Mouse (Mus musculus) small intestine, adult 2 months (tissue): ENCODE measurements at regions not wholly inside any gene's neighbourhood (a gene's known extent, or its start where the extent isn't known, plus 50 kb on each side); places are given as distances from the start of the nearest gene placed in this dataset.

Experiments
- H3K27ac ChIP-seq: fragments of 200-500 bp; 2 replicates; pipeline ENCODE4 v1.5.1; 2012; ENCODE audit warnings: low read depth, low read length, control low read depth, inconsistent platforms; ENCODE audit not compliant: insufficient read depth
- H3K27me3 ChIP-seq: fragments of 200-500 bp; 2 replicates; pipeline ENCODE4 v1.6.1; 2012; ENCODE audit warnings: mild to moderate bottlenecking, moderate library complexity, low read length, inconsistent platforms; ENCODE audit not compliant: control insufficient read depth, insufficient read depth
- H3K36me3 ChIP-seq: fragments of 200-500 bp; 2 replicates; pipeline ENCODE4 v1.6.1; 2012; ENCODE audit warnings: mild to moderate bottlenecking, low read length, control low read depth, inconsistent platforms; ENCODE audit not compliant: control insufficient read depth, insufficient read depth
- H3K4me1 ChIP-seq: fragments of 200-500 bp; 2 replicates; pipeline ENCODE4 v1.6.1; 2012; ENCODE audit warnings: low read length, inconsistent platforms, mixed read lengths; ENCODE audit not compliant: control insufficient read depth, insufficient read depth, insufficient read length
- H3K4me3 ChIP-seq: fragments of 200-500 bp; 2 replicates; pipeline ENCODE4 v1.5.1; 2012; ENCODE audit warnings: low read depth, mild to moderate bottlenecking, control low read depth, inconsistent platforms, low read length, moderate library complexity
- CTCF ChIP-seq: fragments of 200-500 bp; IDR thresholded peaks from 2 replicates; pipeline ENCODE4 v1.5.1; 2012; ENCODE audit warnings: low read depth, mild to moderate bottlenecking, control low read depth, inconsistent platforms, low read length, moderate library complexity, mixed read lengths; ENCODE audit not compliant: insufficient replicate concordance, insufficient read length; ENCODE audit errors: extremely low read depth
- POLR2A ChIP-seq: fragments of 200-500 bp; IDR thresholded peaks from 2 replicates; pipeline ENCODE4 v1.6.1; 2012; ENCODE audit warnings: low read depth, mild to moderate bottlenecking, control low read depth, inconsistent platforms, low read length, moderate library complexity
- WGBS: fragments of 180-500 bp; shearing (Covaris S2); methylation state at CpG from one replicate; pipeline ENCODE4 v1.1.7; 2018; 5-methylcytosine and 5-hydroxymethylcytosine counted together

DNA sequence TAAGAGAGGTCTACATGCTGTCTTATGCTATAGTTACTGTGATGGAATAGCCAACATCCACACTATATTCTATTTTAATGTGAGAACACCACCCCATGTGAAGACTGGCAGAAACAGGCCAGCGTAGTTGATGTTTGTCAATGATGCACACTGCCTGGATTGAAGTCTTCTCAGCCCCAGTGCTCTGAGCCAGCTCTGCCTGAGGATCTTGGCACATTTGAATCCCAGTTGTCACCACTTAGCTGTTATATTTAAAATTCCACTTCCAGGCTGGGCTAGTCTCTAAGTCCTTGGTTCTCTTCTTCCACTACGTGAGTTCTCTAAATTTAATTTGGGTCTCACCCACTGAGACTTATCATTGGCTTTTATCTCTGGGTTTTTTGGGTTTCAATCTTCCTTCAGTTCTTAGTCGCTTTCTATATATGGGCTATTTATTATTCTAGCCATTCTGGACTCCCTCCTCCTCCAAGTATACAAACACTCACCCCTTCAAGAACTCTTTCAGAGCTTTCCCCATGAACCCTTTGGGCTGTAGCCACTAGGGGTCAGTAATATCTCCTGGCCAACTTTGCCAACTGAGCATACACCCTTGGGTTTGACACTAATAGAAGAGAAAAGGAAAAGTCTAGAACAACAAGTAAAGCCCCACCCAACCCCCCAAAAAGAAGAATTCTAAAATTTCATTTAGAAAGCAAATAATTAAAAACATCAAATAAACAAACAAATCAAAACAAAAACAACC lies 110.0 kb downstream of the Cog6 start:
- Histone ChIP-seq H3K27me3 (no peaks in the 10 kb centered on the region), H3K4me1 (no peaks in the 10 kb centered on the region), H3K27ac (no peak overlapping the region), H3K4me3 (no peak overlapping the region), H3K36me3 (no peaks in the 10 kb centered on the region)
- TF ChIP-seq CTCF = no peak
- WGBS = 89% methylated on average over 3 of the region's 3 CpGs

GRCm38 (mm10) chr3:52904028-52904427 lies 113.0 kb downstream of the Cog6 start:
- TF ChIP-seq POLR2A = no peak
- 36% methylated on average over 3 of the region's 3 CpGs for WGBS
- Histone ChIP-seq H3K4me3 (no peak overlapping the region), H3K27me3 (no peaks in the 10 kb centered on the region), H3K36me3 (no peaks in the 10 kb centered on the region), H3K4me1 (no peaks in the 10 kb centered on the region), H3K27ac (no peak overlapping the region)

DNA sequence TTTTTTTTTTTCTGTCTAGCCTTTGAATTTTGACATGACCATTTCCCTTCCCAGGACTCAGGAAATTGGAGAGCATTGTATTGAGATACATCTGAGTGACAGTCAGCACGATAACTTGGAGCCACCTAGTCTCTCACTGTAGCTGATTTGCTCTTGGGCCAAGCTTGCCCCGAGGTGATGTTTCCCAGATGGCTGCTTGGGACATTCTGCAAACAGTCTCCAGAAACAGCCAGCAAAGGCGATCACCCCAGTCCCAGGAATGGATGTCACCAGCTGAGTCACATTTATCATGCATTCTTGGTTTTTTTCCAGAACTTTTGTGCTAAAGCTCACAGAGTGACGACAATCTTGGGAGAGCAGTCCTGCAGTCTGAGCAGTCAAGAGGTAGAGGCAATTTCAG lies 119.4 kb downstream of the Cog6 start:
- H3K4me1 ChIP-seq = no peaks in the 10 kb centered on the region
- WGBS = 60% methylated on average over 4 of the region's 4 CpGs
- H3K27me3 ChIP-seq = no peaks in the 10 kb centered on the region
- no peak overlapping the region for H3K27ac ChIP-seq
- no peak for TF ChIP-seq POLR2A
- no peak for TF ChIP-seq CTCF
- H3K36me3 ChIP-seq = no peaks in the 10 kb centered on the region
- no peak overlapping the region for H3K4me3 ChIP-seq

DNA sequence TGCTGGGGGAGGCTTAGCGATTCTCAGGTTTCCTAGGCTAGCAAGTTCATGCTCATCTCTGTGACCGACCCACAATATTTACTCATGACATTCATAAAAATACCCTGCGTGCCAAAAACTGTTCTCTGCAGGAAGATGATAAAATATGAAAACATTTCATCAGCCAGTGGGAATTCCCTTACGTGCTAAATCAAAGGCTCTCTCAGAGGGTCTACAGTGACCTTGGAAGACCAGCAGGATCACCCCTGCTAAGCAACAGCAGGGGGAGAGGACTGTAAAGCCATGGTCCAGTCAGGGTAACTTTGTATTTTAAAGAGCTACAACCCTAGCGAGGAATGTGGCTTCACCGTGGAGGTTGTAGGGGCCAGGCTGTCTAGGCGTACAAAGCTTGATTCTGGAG lies 120.6 kb downstream of the Cog6 start:
- 70% methylated on average over 7 of the region's 7 CpGs for WGBS
- no peaks in the 10 kb centered on the region for H3K27me3 ChIP-seq
- no peak overlapping the region for H3K4me3 ChIP-seq
- H3K27ac ChIP-seq = no peak overlapping the region
- H3K36me3 ChIP-seq = no peaks in the 10 kb centered on the region
- H3K4me1 ChIP-seq = no peaks in the 10 kb centered on the region
- no peak for TF ChIP-seq POLR2A
- no peak for TF ChIP-seq CTCF

DNA sequence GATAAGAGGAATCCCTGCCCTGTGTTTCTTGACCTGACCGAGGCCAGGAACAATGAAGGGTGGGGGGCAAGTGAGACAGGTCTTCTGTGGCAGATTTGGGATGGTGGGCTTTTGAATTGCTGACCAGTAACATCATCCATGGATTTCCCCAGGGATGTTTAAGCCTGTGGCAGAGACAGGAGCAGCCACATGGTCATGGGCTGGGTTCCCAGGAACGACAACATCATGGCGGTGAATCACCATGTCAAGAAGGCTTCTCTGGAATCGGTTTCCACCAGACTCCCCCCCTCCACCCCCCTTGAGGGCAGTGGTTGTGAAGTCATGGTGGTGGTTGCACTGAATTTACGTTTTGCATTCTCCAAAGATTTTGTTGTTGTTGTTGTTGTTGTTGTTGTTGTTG lies 121.3 kb downstream of the Cog6 start:
- no peaks in the 10 kb centered on the region for H3K36me3 ChIP-seq
- no peaks in the 10 kb centered on the region for H3K27me3 ChIP-seq
- TF ChIP-seq CTCF = no peak
- TF ChIP-seq POLR2A = no peak
- H3K4me3 ChIP-seq = no peak overlapping the region
- 79% methylated on average over 5 of the region's 5 CpGs for WGBS
- H3K4me1 ChIP-seq = no peaks in the 10 kb centered on the region
- no peak overlapping the region for H3K27ac ChIP-seq

GRCm38 (mm10) chr3:52894812-52895211 lies 122.2 kb downstream of the Cog6 start:
- no peaks in the 10 kb centered on the region for H3K4me1 ChIP-seq
- WGBS = 79% methylated on average over 2 of the region's 2 CpGs
- H3K36me3 ChIP-seq = no peaks in the 10 kb centered on the region
- H3K27ac ChIP-seq = no peak overlapping the region
- no peak overlapping the region for H3K4me3 ChIP-seq
- H3K27me3 ChIP-seq = no peaks in the 10 kb centered on the region
- TF ChIP-seq POLR2A (no peak), CTCF (no peak)

DNA sequence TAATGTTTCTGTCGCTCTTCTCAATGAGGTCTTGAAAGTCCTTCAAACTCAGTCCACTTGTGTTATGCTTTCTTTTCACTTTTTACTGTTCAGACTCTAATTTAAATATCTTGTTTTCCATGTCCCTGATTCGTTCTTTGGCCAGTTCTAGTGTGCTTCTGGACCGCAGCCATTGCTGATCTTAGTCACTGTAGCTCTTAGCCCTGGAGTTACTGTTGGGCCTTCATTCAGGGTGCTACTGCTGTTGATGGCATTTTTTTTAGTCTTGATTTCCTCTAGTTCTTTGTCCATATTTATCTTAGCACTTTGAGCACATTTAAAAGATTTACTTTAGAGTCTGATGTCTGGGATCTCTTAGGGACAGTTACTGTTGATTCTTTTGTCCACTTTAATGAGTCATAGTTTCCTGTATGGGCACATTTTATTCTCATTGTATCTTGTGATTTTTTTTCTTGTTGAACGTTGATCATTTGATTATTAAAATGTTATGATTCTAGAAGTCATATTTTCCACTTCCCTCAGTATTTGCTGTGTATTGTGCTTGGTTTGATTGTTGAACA lies 127.8 kb downstream of the Cog6 start:
- no peak for TF ChIP-seq POLR2A
- no peak for TF ChIP-seq CTCF
- WGBS = 56% methylated on average over 4 of the region's 4 CpGs
- no peak overlapping the region for H3K4me3 ChIP-seq
- H3K27me3 ChIP-seq = no peaks in the 10 kb centered on the region
- no peaks in the 10 kb centered on the region for H3K36me3 ChIP-seq
- no peaks in the 10 kb centered on the region for H3K4me1 ChIP-seq
- no peak overlapping the region for H3K27ac ChIP-seq

- Histone ChIP-seq H3K27me3 (no peaks in the 10 kb centered on the region; the same call in 1 of the 2 replicates), H3K27ac (no peak overlapping the region), H3K36me3 (no peaks in the 10 kb centered on the region), H3K4me1 (no peaks in the 10 kb centered on the region), H3K4me3 (no peak overlapping the region)
- 78% methylated on average over 3 of the region's 3 CpGs for WGBS
- TF ChIP-seq POLR2A (no peak), CTCF (no peak)
Observed at GRCm38 (mm10) chr3:52881981-52882380, 135.1 kb downstream of the Cog6 start.
